Mouse (Mus musculus) embryo, embryonic 11.5 days (tissue): ENCODE results near the gene Gm21304.
"Not testable (repeated sequence)": the region's sequence is repeated elsewhere in the genome, so short reads cannot be mapped to it uniquely, and the experiment has no call there.

Source experiments
- DNase-seq: peaks from one replicate; pipeline ENCODE4 v3.0.0-alpha.2; 2012; ENCODE audit warnings: low read depth, low spot score

Gene Gm21304

GRCm38 (mm10) chr10:104168215-104168614 is at the start of gene Gm21304:
Gene Gm21304 (plus strand): TSS chr10:104168515.
- not testable (repeated sequence) for DNase-seq

DNA sequence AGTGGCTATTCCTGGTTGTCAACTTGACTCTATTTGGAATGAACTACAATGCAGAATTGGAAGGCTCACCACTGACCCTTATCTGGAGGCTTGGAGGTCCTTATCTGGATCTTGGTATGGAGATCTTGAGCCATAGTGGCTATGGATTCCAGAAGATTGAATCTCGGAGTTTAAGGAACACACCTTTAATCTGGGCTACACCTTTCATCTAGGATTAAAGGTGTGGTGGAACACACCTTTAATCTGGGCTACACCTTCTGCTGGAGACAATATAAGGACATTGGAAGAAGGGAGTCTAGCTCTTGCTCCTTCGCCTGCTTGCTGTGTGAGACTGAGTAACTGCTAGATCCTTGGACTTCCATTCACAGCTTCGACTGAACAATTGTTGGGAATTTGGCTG is 25.6 kb upstream of the Gm21304 start, which contains the start of gene Gm21293:
Gene Gm21293 (plus strand): TSS at position 301 of the 400 bp plus-strand sequence.
- not testable (repeated sequence) for DNase-seq

DNA sequence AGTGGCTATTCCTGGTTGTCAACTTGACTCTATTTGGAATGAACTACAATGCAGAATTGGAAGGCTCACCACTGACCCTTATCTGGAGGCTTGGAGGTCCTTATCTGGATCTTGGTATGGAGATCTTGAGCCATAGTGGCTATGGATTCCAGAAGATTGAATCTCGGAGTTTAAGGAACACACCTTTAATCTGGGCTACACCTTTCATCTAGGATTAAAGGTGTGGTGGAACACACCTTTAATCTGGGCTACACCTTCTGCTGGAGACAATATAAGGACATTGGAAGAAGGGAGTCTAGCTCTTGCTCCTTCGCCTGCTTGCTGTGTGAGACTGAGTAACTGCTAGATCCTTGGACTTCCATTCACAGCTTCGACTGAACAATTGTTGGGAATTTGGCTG is 17.1 kb upstream of the Gm21304 start, which contains the start of gene Gm6763:
Gene Gm6763 (plus strand): TSS at position 301 of the 400 bp plus-strand sequence.
- DNase-seq: not testable (repeated sequence)

GRCm38 (mm10) chr10:104159706-104160105 is 8.6 kb upstream of the Gm21304 start, which contains the start of gene Gm8764:
Gene Gm8764 (plus strand): TSS chr10:104160006.
- DNase-seq: not testable (repeated sequence)

DNA sequence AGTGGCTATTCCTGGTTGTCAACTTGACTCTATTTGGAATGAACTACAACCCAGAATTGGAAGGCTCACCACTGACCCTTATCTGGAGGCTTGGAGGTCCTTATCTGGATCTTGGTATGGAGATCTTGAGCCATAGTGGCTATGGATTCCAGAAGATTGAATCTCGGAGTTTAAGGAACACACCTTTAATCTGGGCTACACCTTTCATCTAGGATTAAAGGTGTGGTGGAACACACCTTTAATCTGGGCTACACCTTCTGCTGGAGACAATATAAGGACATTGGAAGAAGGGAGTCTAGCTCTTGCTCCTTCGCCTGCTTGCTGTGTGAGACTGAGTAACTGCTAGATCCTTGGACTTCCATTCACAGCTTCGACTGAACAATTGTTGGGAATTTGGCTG is 8.4 kb downstream of the Gm21304 start, which contains the start of gene Gm21312:
Gene Gm21312 (plus strand): TSS at position 301 of the 400 bp plus-strand sequence.
- not testable (repeated sequence) for DNase-seq

- DNase-seq: not testable (repeated sequence)
These were observed 16.9 kb downstream of the Gm21304 start, which contains the start of gene Gm20765 for GRCm38 (mm10) chr10:104185233-104185632. Gene Gm20765 (plus strand): TSS chr10:104185533.

DNA sequence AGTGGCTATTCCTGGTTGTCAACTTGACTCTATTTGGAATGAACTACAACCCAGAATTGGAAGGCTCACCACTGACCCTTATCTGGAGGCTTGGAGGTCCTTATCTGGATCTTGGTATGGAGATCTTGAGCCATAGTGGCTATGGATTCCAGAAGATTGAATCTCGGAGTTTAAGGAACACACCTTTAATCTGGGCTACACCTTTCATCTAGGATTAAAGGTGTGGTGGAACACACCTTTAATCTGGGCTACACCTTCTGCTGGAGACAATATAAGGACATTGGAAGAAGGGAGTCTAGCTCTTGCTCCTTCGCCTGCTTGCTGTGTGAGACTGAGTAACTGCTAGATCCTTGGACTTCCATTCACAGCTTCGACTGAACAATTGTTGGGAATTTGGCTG is 25.4 kb downstream of the Gm21304 start, which contains the start of gene Gm4340:
Gene Gm4340 (plus strand): TSS at position 301 of the 400 bp plus-strand sequence.
- not testable (repeated sequence) for DNase-seq

DNA sequence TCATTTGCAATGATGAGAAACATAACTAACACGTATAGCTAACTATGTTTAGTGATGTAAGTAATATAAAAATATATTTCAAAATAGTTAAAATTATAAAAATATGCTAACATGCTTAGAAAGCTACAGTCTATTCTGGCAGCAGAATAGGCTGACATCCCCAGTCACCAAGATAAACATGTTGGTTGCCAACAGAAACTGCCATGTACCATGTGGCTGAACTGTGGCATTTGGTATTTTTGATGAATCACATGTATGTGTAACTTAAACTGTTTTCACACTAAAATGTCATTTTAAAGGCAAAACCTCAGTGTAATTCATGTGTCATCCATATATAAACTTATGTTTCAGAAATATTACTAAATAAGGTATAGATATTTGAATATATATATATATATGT is 41.3 kb downstream of the Gm21304 start:
- no peak for DNase-seq

- DNase-seq: no peak
These were observed 42.1 kb downstream of the Gm21304 start for GRCm38 (mm10) chr10:104210268-104210990.

GRCm38 (mm10) chr10:104214527-104214926 is 46.2 kb downstream of the Gm21304 start:
- DNase-seq: no peak
